Mouse (Mus musculus): ENCODE results near the gene Grem1.

DNA sequence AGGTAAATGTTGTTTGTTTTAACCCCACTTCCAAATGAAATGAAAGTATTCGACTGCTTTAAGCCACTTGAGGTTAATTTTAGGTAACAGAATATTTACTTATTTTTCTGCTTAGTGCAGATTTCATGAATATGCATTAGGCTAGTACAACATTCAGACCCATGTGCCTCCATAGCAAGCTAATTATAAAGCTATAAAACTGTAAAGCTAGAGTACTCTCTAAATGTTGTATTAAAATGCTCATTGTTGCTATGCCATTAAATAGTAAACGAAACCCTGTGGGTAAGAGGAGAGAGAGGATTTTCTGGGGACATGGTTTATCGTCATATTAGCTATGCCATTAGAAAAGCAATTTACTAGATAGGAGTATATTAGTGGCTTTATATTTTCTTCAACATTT lies 62.2 kb downstream of the Grem1 start:
- TF ChIP-seq POLR2A (IDR thresholded peaks at IDR 0.05; ENCODE audit: low read depth, low read length): no peak
- TF ChIP-seq CTCF (IDR thresholded peaks at IDR 0.05; ENCODE audit: borderline replicate concordance, insufficient read depth, low read length): no peak

Measured in embryonic fibroblast, embryonic 13.5 days (primary cell).